Mouse (Mus musculus): ENCODE results near the gene Cmtm6. TPM values are rescaled to one million over a fixed set of nuclear protein-coding genes. Genes with fewer than 3 reads are reported as not detected.
"Not testable (repeated sequence)": the region's sequence is repeated elsewhere in the genome, so short reads cannot be mapped to it uniquely, and the experiment has no call there.

Gene Cmtm6
- polyA plus RNA-seq, 1 experiment from 2014 or later = 56.7 TPM

DNA sequence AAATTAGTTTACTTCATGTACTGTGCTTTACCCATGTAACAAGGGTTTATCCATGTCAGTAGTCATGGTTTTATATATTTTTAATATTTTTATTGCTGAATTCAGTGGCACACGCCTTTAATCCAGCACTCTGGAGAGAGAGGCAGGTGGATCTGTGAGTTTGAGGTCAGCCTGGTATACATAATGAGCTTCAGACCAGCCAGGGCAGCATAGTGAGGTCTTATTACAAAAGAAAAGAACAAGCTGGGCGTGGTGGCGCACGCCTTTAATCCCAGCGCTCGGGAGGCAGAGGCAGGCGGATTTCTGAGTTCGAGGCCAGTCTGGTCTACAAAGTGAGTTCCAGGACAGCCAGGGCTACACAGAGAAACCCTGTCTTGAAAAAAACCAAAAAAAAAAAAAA lies 35.3 kb upstream of the Cmtm6 start:
- WGBS = 95% methylated on average over 8 of the region's 8 CpGs
- not testable (repeated sequence) for H3K9ac ChIP-seq (replicated peaks; ENCODE audit: low read depth, low read length); H3K4me2 ChIP-seq (replicated peaks; ENCODE audit: low read depth, low read length); H3K4me1 ChIP-seq (ENCODE audit: control insufficient read depth, insufficient read depth, low read length); H3K9me3 ChIP-seq (ENCODE audit: control insufficient read depth, low read depth, low read length); H3K36me3 ChIP-seq (ENCODE audit: control insufficient read depth, insufficient read depth, low read length); H3K27me3 ChIP-seq (ENCODE audit: control insufficient read depth, insufficient read depth, low read length); H3K4me3 ChIP-seq (ENCODE audit: low read depth, low read length); ATAC-seq (ENCODE audit: insufficient number of reproducible peaks, insufficient read depth, low FRiP score, low read depth); H3K27ac ChIP-seq (ENCODE audit: low read length)

DNA sequence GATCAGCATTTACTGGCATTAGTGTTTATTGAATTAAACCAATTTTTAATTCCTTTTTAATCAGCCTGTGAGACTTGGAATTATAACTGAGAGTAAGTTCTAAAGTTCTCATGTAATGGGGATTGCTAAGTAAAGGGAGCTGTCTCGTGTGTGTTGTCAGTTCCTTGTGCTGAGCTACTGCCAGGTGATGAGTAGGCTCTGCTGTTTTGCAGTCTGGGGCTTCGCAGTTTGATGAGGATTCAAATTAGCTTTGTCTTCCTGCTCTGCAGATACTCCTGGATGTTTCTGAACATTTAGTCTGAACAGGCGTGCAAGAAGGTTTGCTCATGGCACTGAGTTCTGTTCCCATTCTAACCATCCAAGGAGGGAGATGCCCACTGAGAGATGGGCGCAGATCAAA lies 33.8 kb upstream of the Cmtm6 start:
- Histone ChIP-seq H3K9ac (replicated peaks; ENCODE audit: low read depth, low read length) (no peak overlapping the region), H3K27me3 (ENCODE audit: control insufficient read depth, insufficient read depth, low read length) (no peaks in the 10 kb centered on the region), H3K27ac (ENCODE audit: low read length) (no peak overlapping the region), H3K36me3 (ENCODE audit: control insufficient read depth, insufficient read depth, low read length) (peaks cover 8% of the 10 kb centered on the region; the same call in 1 of the 2 replicates), H3K9me3 (ENCODE audit: control insufficient read depth, low read depth, low read length) (no peaks in the 10 kb centered on the region), H3K4me2 (replicated peaks; ENCODE audit: low read depth, low read length) (no peak overlapping the region), H3K4me3 (ENCODE audit: low read depth, low read length) (no peak overlapping the region), H3K4me1 (ENCODE audit: control insufficient read depth, insufficient read depth, low read length) (no peaks in the 10 kb centered on the region)
- ATAC-seq (ENCODE audit: insufficient number of reproducible peaks, insufficient read depth, low FRiP score, low read depth) = no peak
- WGBS = 90% methylated on average over 4 of the region's 4 CpGs

DNA sequence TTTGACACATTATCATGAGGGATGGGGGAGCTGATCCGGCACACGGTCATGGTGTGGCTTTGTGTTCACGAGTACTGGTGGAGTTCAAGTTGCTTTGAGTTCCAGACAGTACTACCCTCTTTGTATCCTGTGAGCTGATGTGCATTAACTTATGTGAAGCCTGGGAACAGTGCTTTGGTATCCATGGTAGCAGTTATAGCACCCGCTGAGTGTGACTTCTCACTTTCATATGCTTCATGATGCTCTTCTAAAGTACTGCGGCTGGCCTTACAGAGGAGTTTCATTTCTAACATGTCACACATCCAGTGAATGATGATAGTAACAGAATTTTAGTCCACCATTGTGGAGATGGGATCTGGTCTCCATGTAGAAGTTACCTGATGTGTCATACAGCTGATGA lies 33.0 kb upstream of the Cmtm6 start:
- Histone ChIP-seq H3K9me3 (ENCODE audit: control insufficient read depth, low read depth, low read length) (no peaks in the 10 kb centered on the region), H3K27me3 (ENCODE audit: control insufficient read depth, insufficient read depth, low read length) (no peaks in the 10 kb centered on the region), H3K4me3 (ENCODE audit: low read depth, low read length) (no peak overlapping the region), H3K4me1 (ENCODE audit: control insufficient read depth, insufficient read depth, low read length) (no peaks in the 10 kb centered on the region), H3K4me2 (replicated peaks; ENCODE audit: low read depth, low read length) (no peak overlapping the region), H3K9ac (replicated peaks; ENCODE audit: low read depth, low read length) (no peak overlapping the region), H3K36me3 (ENCODE audit: control insufficient read depth, insufficient read depth, low read length) (0 out of 2 replicates have a peak, but pooled peaks cover 1% of the 10 kb centered on the region), H3K27ac (ENCODE audit: low read length) (no peak overlapping the region)
- ATAC-seq (ENCODE audit: insufficient number of reproducible peaks, insufficient read depth, low FRiP score, low read depth) = no peak
- 91% methylated on average over 5 of the region's 5 CpGs for WGBS

DNA sequence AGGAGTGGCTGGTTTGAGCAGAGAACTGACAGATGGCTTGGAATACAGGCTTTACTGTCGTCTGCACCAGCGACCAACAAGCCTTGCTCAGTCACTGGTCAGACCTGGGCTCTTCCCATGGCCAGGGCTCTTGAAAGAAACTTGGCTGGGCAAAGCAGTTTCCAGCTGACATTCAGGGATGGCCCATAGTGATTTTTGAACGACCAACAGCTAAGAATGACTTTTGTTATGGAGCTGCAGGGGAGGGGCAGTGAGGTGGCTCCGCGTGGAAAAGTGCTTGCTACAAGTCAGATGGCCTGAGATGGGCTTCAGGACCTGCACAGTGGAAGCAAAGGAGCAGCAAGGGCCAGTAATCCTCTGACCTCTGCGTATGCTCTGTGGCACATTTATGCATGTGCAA lies 31.7 kb upstream of the Cmtm6 start:
- H3K9me3 ChIP-seq (ENCODE audit: control insufficient read depth, low read depth, low read length) = no peaks in the 10 kb centered on the region
- H3K4me1 ChIP-seq (ENCODE audit: control insufficient read depth, insufficient read depth, low read length) = no peaks in the 10 kb centered on the region
- 76% methylated on average over 6 of the region's 6 CpGs for WGBS
- no peak overlapping the region for H3K27ac ChIP-seq (ENCODE audit: low read length)
- no peak for ATAC-seq (ENCODE audit: insufficient number of reproducible peaks, insufficient read depth, low FRiP score, low read depth)
- H3K4me2 ChIP-seq (replicated peaks; ENCODE audit: low read depth, low read length) = no peak overlapping the region
- no peak overlapping the region for H3K4me3 ChIP-seq (ENCODE audit: low read depth, low read length)
- no peaks in the 10 kb centered on the region for H3K27me3 ChIP-seq (ENCODE audit: control insufficient read depth, insufficient read depth, low read length)
- no peaks in the 10 kb centered on the region for H3K36me3 ChIP-seq (ENCODE audit: control insufficient read depth, insufficient read depth, low read length)
- no peak overlapping the region for H3K9ac ChIP-seq (replicated peaks; ENCODE audit: low read depth, low read length)

DNA sequence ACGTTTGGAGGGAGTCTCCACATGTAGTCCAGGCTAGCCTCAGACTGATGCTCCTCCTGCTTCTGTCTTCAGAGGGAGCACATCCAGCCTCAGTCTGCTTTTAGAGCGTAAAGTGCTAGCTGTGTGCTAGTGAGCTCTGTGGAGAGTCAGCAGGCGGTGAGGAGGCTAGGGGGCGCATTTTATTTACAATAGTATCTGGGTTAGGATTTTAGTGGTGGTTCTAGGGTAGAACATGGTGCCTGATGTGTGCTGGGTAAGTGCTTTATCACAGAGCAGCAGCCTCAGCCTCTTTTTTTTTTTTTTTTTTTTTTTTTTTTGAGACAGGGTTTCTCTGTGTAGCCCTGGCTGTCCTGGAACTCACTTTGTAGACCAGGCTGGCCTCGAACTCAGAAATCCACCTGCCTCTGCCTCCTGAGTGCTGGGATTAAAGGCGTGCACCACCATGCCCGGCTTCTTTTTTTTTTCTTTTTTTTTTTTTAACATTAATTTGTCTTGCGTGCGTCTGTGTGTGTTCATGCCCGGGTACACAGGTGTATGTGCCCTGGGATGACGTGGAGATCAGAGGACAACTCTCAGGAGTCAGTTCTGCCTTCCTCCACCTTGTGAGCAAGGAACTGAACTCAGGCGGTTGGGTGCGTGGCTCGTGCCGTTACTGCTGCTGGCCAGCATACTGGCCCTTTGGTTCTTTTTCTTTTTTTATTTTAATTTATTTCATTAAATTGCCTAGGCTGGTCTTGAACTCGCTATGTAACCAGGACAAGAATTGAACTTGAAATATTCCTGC lies 30.8 kb upstream of the Cmtm6 start:
- Histone ChIP-seq H3K9ac (replicated peaks; ENCODE audit: low read depth, low read length) (no peak overlapping the region), H3K36me3 (ENCODE audit: control insufficient read depth, insufficient read depth, low read length) (no peaks in the 10 kb centered on the region; the same call in 1 of the 2 replicates), H3K27me3 (ENCODE audit: control insufficient read depth, insufficient read depth, low read length) (no peaks in the 10 kb centered on the region), H3K4me1 (ENCODE audit: control insufficient read depth, insufficient read depth, low read length) (no peaks in the 10 kb centered on the region), H3K27ac (ENCODE audit: low read length) (no peak overlapping the region), H3K4me2 (replicated peaks; ENCODE audit: low read depth, low read length) (no peak overlapping the region), H3K4me3 (ENCODE audit: low read depth, low read length) (no peak overlapping the region), H3K9me3 (ENCODE audit: control insufficient read depth, low read depth, low read length) (no peaks in the 10 kb centered on the region)
- WGBS = 91% methylated on average over 16 of the region's 16 CpGs
- no peak for ATAC-seq (ENCODE audit: insufficient number of reproducible peaks, insufficient read depth, low FRiP score, low read depth)

DNA sequence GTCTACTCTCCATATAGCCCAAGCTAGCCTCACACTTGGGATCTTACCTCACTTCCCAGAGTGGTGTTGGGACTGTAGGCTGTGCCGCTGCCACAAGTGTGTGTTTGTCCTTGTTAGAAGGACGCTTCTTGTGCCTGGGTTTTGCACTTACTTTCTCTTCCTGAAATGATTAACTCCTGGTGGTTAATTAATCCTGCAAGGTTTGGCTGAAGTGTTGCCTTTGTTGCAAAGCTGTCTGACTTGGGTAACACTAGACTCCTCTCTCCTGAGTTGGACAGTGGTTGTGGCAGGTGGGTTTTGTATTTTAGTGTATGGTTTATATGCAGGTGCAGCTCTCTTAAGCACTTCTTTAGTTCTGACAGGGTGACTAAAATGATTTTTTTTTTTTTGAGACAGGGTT lies 29.9 kb upstream of the Cmtm6 start:
- Histone ChIP-seq H3K36me3 (ENCODE audit: control insufficient read depth, insufficient read depth, low read length) (peaks cover 5% of the 10 kb centered on the region), H3K4me3 (ENCODE audit: low read depth, low read length) (no peak overlapping the region), H3K27me3 (ENCODE audit: control insufficient read depth, insufficient read depth, low read length) (no peaks in the 10 kb centered on the region), H3K27ac (ENCODE audit: low read length) (no peak overlapping the region), H3K4me2 (replicated peaks; ENCODE audit: low read depth, low read length) (no peak overlapping the region), H3K9ac (replicated peaks; ENCODE audit: low read depth, low read length) (no peak overlapping the region), H3K4me1 (ENCODE audit: control insufficient read depth, insufficient read depth, low read length) (no peaks in the 10 kb centered on the region), H3K9me3 (ENCODE audit: control insufficient read depth, low read depth, low read length) (no peaks in the 10 kb centered on the region)
- ATAC-seq (ENCODE audit: insufficient number of reproducible peaks, insufficient read depth, low FRiP score, low read depth) = no peak
- WGBS = 91% methylated on average over 2 of the region's 2 CpGs

DNA sequence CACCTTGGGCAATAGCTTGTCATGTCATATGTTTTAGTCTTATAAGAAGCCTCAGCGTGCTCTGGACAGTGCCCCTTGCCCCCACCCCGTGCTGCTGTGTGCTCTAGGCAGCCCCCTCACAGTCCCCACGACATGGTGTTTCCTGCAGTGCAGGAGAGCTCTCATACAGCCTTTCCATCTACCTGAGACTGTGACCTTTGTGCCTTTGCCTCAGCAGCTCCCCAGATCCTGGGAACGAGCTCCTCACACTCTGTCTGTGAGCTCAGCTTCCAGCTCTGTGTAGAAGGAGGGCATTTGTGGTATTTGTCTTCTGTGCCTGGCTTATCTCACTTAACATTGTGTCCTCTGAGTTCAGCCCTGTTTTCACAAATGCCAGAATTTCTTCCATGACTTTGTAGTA lies 29.0 kb upstream of the Cmtm6 start:
- no peak overlapping the region for H3K27ac ChIP-seq (ENCODE audit: low read length)
- H3K36me3 ChIP-seq (ENCODE audit: control insufficient read depth, insufficient read depth, low read length) = peaks cover 11% of the 10 kb centered on the region
- H3K4me1 ChIP-seq (ENCODE audit: control insufficient read depth, insufficient read depth, low read length) = no peaks in the 10 kb centered on the region
- H3K4me3 ChIP-seq (ENCODE audit: low read depth, low read length) = no peak overlapping the region
- no peaks in the 10 kb centered on the region for H3K9me3 ChIP-seq (ENCODE audit: control insufficient read depth, low read depth, low read length)
- no peak for ATAC-seq (ENCODE audit: insufficient number of reproducible peaks, insufficient read depth, low FRiP score, low read depth)
- no peaks in the 10 kb centered on the region for H3K27me3 ChIP-seq (ENCODE audit: control insufficient read depth, insufficient read depth, low read length)
- H3K4me2 ChIP-seq (replicated peaks; ENCODE audit: low read depth, low read length) = no peak overlapping the region
- WGBS = 87% methylated on average over 4 of the region's 4 CpGs
- no peak overlapping the region for H3K9ac ChIP-seq (replicated peaks; ENCODE audit: low read depth, low read length)

DNA sequence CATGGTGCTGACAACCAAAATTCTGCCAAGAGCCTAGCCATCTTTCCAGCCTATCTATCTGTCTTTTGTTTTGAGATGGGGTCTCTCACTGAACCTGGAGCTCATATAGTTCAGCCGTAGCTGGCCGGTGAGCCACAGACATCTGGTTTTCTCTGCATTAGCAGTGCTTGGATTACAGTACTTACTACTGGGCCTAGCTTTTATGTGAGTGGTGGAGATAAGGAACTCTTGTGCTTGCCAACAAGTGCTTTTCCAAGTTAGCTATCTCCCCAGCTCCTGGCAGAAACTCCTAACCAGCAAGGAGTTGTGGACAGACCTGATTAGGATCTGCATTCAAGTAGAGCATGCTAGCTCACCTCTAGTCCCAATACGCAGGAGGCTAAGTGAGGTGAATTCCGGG lies 23.1 kb upstream of the Cmtm6 start:
- Histone ChIP-seq H3K4me1 (ENCODE audit: control insufficient read depth, insufficient read depth, low read length) (no peaks in the 10 kb centered on the region), H3K36me3 (ENCODE audit: control insufficient read depth, insufficient read depth, low read length) (peaks cover 22% of the 10 kb centered on the region), H3K9me3 (ENCODE audit: control insufficient read depth, low read depth, low read length) (no peaks in the 10 kb centered on the region), H3K27ac (ENCODE audit: low read length) (no peak overlapping the region), H3K4me2 (replicated peaks; ENCODE audit: low read depth, low read length) (no peak overlapping the region), H3K27me3 (ENCODE audit: control insufficient read depth, insufficient read depth, low read length) (no peaks in the 10 kb centered on the region), H3K9ac (replicated peaks; ENCODE audit: low read depth, low read length) (no peak overlapping the region), H3K4me3 (ENCODE audit: low read depth, low read length) (no peak overlapping the region)
- 96% methylated on average over 4 of the region's 4 CpGs for WGBS
- no peak for ATAC-seq (ENCODE audit: insufficient number of reproducible peaks, insufficient read depth, low FRiP score, low read depth)

DNA sequence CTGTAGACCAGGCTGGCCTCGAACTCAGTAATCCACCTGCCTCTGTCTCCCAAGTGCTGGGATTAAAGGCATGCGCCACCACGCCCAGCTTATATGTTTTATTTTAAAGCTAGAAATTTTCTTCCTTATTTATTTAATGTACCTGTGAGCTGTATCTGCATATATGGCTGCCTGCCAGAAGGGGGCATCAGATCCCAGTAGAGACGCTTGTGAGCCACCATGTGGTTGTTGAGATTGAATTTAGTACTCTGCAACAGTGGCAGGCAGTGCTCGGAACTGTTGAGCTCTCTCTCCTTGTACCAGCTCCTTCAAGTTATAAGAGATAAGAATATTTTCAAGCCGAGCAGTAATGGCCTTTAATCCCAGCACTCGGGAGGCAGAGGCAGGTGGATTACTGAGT lies 20.6 kb upstream of the Cmtm6 start:
- Histone ChIP-seq H3K27me3 (ENCODE audit: control insufficient read depth, insufficient read depth, low read length) (no peaks in the 10 kb centered on the region), H3K27ac (ENCODE audit: low read length) (no peak overlapping the region), H3K36me3 (ENCODE audit: control insufficient read depth, insufficient read depth, low read length) (peaks cover 41% of the 10 kb centered on the region), H3K9ac (replicated peaks; ENCODE audit: low read depth, low read length) (no peak overlapping the region), H3K4me1 (ENCODE audit: control insufficient read depth, insufficient read depth, low read length) (no peaks in the 10 kb centered on the region), H3K4me3 (ENCODE audit: low read depth, low read length) (no peak overlapping the region), H3K9me3 (ENCODE audit: control insufficient read depth, low read depth, low read length) (no peaks in the 10 kb centered on the region), H3K4me2 (replicated peaks; ENCODE audit: low read depth, low read length) (no peak overlapping the region)
- ATAC-seq (ENCODE audit: insufficient number of reproducible peaks, insufficient read depth, low FRiP score, low read depth) = no peak
- WGBS = 82% methylated on average over 7 of the region's 7 CpGs

All from stomach, embryonic 14.5 days (tissue).